Mouse (Mus musculus): ENCODE data around the gene Rnf146. TPM values are rescaled to one million over a fixed set of nuclear protein-coding genes. Genes with fewer than 3 reads are reported as not detected.
"Not testable (repeated sequence)": the region's sequence is repeated elsewhere in the genome, so short reads cannot be mapped to it uniquely, and the experiment has no call there.

Gene Rnf146
- 17.2 and 18.3 TPM in 2 replicates for polyA plus RNA-seq (2012; rRNA removed)

DNA sequence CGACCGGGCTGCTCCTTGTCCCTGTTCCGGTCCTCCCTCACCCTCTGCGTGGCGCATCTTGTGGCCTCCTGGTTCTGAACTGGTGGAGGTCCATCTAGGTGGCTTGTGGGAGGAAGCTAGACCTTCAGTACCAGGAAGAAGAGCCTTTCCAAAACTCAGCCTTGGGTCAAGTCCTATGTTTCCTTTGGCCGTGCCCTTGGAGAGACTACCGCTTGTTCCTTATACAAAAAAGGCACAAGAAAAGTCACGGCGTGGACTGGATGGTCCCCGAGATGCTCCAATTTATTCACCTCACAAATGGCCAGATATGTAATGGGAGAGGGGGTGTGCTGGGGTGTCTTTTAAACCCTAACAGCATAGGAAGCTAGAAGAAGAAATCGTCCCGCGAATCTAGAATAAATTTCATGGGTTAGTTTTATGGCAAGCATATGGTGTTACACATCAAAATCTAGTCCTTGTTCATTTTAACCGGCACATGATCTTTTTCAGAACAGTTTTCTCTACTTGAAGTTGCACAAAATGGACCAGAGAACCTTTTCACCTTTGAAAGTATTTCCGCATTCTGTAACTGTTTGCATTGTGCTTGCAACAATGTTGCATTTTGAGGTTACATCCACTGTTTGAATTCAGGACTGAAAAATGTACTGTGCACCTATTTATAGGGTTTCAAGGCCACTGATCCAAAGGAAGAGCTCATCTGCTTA, at the start of gene Rnf146:
TSS of gene Rnf146 (minus strand) at position 246 of the 704 bp plus-strand sequence.
- DNase-seq (ENCODE audit: low read depth, low spot score): no peak
- WGBS: 4% methylated on average over 15 of the region's 15 CpGs

DNA sequence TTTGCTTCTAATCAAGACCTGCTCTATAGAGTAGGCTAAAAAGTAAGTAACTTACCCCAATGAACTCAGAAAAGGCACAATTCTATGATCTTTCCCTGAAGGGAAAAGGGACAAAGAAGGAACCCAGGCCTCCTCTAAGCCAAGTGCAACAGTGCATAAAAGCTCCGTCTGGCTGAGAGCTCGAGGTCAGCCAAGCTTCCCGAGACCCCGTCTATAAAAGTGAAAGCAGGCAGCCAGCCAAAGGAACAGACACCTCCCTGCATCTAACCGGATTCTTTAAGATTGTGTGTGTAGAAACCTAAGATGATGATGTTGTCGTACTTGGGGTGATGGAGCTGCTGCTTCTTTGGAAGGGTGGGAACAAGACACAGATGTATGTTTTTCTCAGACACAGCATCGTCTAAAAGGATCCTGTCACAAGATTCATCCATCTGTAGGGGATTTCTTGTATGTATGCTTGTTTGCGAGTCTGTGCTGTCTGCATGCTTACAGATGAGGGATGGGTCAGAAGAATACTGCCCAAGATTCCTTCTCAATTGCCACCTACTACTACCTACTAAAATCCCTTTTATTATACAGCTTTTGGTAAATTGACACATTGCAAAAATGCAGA, 40.5 kb upstream of the Rnf146 start:
- no peak for DNase-seq (ENCODE audit: low read depth, low spot score)

DNA sequence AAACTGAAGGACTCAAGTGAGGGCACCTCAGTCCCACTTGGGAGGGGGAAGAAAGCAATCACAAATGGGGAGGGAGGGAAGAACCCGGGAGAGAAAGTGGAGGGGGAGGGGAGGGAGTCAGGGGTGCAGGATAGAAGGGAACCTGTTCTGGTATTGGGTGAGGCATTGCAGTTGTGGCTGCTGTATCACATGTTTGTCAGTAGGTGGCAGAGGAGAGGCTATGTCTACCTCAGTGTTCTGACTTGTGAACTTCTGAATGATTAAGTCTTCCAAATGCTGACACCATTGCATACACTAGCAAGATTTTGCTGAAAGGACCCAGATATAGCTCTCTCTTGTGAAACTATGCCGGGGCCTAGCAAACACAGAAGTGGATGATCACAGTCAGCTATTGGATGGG, 32.6 kb upstream of the Rnf146 start:
- WGBS: 68% methylated on average over 2 of the region's 2 CpGs
- not testable (repeated sequence) for DNase-seq (ENCODE audit: low read depth, low spot score)

More for the DNA sequence above, 40.5 kb upstream of the Rnf146 start:
- WGBS: 43% methylated on average over 8 of the region's 8 CpGs

DNA sequence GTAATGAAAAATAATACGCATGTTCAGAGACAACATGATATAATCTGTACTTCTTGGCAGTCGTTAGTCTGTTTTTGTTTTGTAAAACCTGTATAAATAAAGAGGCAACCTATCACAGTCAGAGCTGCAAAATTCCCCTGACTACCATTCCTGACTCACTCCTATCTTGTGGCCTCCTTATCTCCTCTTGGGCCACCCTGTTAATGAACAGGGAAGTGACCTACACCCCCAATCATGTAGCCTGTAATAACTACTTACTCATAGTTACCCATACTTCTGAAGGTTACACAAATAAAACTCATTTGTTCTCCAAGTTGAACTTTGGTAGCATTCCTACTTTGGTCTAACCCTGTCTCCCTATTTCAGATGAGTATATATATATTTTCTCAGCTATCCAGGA, 19.3 kb upstream of the Rnf146 start:
- WGBS: 70% methylated on average over 2 of the region's 2 CpGs
- no peak for DNase-seq (ENCODE audit: low read depth, low spot score)

DNA sequence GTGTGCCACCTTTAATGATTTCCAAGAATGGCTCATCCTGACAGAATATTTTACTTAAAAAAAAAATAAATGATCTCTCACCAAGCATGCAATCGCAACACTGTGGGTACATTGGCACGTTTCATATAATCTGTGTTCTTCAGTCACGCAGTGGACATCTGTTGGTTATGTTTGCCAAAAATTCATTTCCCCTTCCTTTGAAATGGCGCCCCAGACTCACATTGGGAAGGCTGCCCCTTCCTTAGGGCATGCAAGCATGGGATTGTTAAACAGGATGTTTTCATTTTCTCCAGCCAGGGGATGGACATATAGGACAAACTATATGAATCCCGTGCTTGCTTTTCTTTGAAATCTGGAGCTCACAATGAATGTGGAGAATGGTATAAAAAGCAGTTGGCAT, 11.8 kb upstream of the Rnf146 start:
- WGBS: 77% methylated on average over 5 of the region's 5 CpGs

DNA sequence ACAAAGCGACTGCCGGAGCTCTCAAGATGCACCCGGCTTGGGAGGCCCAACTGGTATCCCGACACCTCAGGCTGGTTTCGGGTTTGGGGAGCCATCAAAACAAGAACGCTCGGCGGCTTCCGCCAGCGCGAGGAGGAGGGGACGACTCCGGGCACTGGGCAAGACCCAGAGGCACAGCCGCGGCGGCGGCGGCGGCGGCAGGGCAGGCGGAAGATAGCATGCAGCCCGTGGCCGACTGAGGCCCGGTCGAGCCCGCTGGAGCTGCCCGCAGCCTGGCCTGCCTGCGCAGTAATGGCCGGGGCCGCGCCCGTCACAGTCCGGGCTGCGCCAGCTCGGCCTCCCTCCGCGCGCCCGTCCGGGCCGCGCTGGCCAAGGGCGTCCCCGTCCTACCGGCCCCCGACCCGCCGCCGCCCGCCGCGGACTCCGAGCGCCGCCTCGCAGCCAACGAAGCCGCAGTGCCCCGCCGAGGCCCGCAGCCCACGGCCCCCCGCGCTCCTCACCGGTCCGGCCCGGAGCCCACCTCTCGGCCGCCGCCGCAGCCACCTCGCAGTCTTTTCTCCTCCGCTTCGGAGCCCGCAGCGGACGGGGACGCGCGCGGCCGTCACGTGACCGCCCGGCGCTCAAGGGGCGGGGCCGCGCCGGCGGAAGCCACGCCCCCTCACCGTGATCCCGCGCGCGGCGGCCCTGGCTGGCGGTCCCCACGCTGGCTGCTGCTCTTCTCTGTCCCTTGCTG, 612 bp downstream of the Rnf146 start:
- WGBS: under 1% methylated on average over 99 of the region's 100 CpGs
- peak; percentile 40 for DNase-seq (ENCODE audit: low read depth, low spot score)

More for the DNA sequence above, 11.8 kb upstream of the Rnf146 start:
- DNase-seq (ENCODE audit: low read depth, low spot score): no peak

DNA sequence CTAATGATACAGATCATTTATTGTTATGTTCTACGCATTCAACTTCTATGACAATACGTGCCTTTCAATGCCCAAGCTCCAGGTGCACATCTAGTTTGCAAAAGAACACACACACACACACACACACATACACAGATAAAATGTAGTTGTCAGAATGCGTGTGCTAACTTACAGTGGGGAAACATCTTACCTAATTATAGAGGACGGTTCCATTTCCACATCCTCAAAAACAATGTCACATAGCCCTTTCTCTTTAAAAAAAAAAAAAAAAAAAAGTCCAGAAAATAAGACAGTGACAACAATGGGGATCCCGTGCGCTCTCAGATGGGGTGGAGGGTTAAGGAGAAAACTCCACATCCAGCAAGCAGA, 1.2 kb downstream of the Rnf146 start:
- under 1% methylated on average over 6 of the region's 6 CpGs for WGBS
- DNase-seq (ENCODE audit: low read depth, low spot score): no peak

DNA sequence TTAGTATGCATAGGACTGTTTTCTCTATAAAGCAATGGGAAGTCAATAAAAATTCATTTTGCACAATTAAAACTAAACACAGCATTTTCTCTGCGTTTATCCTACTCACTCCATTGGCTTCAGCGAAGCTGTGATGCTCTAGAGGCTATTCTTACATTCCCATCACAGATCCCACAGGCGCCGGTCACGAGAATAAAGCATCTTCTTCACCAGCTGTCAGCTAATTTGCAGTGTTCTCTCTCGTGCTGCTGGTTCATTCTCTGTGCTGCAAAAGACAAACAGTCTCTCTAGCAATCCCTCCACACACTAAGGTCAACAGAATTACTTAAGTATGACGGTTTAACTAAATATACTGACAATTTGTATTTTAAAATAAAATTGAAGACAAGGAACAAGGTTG, 8.1 kb downstream of the Rnf146 start:
- 68% methylated on average over 7 of the region's 7 CpGs for WGBS
- DNase-seq (ENCODE audit: low read depth, low spot score): no peak

DNA sequence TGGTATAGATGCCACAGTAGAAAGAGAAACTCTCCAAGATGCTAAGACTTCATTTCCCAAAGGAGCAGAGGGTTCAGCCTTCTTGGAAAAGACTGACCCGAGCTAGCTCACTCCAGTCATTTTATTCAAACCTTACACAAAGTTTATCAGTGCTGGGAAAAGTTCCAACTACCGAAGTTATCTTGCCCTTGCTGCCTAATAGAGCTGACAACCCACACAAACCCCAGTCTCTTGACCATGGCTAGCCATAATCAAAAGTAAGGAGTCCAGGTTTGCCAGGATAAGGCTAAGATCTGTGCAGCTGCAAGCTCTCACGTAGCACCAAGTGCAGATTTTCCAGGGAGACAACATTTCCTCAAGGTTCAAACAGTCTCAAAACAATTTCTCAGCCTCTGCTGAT, 9.7 kb downstream of the Rnf146 start:
- WGBS: 72% methylated on average over 3 of the region's 3 CpGs

DNA sequence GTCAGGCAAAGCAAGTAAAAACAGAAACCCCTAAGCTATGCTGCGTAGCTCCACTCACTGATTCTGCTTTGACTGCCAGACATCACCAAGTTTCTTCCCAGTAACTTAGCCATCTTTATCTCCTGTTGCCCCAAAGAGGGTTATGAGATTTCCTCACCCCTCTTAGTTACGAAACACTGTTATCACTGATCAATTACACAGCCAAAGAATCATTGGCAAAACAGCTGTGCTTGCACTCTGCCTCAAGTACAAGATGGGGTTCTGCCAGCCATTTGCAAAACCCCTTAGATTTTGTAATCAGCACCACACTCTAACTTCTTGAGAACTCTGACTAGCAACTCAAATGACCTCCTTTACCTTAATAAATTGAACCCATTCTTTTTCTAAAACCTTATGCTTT, 10.8 kb downstream of the Rnf146 start:
- 83% methylated on average over 2 of the region's 2 CpGs for WGBS
- no peak for DNase-seq (ENCODE audit: low read depth, low spot score)

More for the DNA sequence above, 9.7 kb downstream of the Rnf146 start:
- no peak for DNase-seq (ENCODE audit: low read depth, low spot score)

DNA sequence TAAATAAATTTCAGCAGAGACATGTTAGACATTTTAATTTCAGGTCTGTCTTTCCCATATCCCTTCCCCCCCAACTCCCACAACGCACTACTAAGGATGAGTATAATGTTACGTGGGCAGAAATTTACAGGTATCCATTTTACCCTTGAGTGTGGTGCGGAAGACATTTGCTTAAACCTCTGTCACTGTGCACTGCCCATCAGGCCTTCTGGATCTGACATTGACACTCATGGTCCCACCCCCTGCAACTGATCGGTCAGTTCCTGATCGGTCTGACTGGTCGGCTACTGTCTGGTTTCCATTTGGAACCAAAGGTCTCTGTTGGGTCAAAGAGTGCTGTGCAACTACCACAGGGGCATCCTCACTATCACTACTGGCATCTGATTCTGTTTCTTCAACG, 15.6 kb downstream of the Rnf146 start:
- WGBS: 96% methylated on average over 7 of the region's 7 CpGs

DNA sequence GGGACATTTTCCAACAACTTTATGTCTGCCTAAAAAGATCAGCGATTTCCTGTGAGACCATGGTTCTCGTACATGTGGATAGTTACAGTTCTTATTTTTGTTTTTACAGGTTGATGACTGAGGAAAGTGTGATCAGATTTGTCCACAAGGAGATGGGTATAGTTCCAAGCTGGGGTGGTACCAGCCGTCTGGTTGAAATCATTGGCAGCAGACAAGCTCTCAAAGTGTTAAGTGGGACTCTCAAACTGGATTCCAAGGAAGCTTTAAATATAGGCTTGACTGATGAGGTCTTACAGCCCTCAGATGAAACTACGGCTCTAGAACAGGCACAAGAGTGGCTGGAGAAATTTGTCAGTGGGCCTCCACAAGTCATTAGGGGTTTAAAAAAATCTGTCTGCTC, 18.0 kb downstream of the Rnf146 start:
- WGBS: 88% methylated on average over 4 of the region's 4 CpGs
- no peak for DNase-seq (ENCODE audit: low read depth, low spot score)

More for the DNA sequence above, 15.6 kb downstream of the Rnf146 start:
- DNase-seq (ENCODE audit: low read depth, low spot score): no peak

DNA sequence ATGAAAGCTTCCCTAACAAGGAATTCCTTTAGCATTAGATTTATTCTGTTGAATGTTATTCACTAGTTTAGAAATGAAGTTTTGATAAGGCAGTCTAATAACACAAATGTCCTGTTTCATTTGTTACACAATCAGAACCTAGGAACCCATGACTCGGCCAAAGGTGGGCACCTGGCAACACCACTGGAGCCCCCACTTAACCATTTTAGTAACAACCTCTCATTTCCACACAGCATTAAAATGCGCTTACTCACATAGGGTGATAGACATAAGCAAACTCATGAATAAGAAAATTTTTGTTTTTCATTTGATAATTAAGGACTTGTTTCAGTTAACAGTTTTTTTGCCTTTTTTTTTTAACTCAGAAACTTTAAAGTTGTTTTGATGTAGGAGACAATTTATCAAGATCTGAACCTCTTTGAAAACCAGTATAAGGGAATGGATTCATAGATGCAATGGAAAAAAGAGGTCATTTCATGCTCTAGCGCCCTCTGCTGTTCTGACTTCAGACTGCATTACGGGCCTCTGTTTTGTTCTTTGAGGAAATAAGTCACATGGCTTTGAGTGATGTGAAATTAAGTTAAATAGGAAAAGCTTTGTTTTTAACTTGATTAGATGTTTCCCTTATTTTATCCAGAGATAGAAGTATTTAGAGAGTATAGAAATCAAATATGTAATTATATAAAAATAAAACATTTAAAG, 23.7 kb downstream of the Rnf146 start:
- WGBS: 51% methylated on average over 4 of the region's 4 CpGs
- peak; percentile 70 for DNase-seq (ENCODE audit: low read depth, low spot score)

DNA sequence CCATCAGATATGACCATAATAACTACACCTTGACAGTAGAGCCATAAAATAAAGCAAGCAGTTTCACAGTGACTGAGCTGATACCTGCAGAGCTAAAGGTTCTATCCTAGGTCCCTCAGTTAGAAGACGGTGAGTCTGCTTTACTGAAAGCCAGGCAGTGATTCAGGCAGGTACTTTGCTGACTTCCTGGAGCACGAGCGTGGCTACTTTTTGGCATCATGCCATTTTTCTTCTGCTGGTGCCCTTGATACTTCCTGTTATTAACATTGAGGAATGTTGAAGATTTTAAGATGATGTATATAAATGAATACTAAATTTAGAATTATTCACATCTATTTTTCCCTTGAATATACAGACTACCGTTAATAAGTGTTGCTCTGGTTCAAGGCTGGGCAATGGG, 28.4 kb downstream of the Rnf146 start:
- 30% methylated on average over 4 of the region's 4 CpGs for WGBS
- no peak for DNase-seq (ENCODE audit: low read depth, low spot score)

DNA sequence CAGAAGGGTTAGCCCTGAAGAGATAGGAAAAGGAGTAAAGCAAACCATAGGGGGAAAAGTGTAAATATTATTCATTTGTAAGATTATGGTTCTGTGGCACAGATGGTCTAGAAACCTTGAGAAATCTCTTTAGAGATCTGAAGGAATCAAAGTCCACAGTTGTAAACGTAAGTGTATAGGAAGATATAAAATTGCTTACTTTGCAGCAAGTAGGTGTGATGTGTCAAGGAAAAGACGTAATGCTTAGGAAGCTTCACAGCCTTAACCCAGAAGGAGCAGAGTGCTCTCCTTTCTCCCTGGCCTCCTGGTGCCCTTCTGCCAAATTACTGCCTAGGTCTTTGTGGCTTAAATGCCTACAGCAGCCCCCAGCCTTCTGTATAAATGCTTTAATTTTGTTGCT, 37.4 kb downstream of the Rnf146 start:
- no peak for DNase-seq (ENCODE audit: low read depth, low spot score)
- WGBS: 45% methylated on average over 2 of the region's 2 CpGs

DNA sequence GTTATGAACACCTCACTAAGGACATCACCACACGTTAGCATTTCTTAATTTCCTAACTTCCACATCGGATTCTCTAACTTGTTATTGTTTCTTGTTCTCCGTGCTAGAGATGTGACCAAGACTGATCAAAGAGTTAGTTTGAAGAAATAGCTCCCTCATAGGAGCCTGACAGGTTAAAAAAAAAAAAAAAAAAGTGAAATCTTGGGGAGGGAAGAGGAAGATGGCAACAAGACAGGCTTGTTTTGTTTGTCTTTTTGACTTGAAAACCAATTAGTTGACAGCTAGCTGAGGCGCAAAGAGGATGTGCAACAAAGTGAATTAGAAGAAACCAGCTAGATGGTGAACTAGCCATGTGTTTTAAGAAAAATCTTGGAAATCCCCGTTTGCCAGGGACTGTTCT, 48.3 kb downstream of the Rnf146 start:
- no peak for DNase-seq (ENCODE audit: low read depth, low spot score)
- 11% methylated on average over 5 of the region's 5 CpGs for WGBS

DNA sequence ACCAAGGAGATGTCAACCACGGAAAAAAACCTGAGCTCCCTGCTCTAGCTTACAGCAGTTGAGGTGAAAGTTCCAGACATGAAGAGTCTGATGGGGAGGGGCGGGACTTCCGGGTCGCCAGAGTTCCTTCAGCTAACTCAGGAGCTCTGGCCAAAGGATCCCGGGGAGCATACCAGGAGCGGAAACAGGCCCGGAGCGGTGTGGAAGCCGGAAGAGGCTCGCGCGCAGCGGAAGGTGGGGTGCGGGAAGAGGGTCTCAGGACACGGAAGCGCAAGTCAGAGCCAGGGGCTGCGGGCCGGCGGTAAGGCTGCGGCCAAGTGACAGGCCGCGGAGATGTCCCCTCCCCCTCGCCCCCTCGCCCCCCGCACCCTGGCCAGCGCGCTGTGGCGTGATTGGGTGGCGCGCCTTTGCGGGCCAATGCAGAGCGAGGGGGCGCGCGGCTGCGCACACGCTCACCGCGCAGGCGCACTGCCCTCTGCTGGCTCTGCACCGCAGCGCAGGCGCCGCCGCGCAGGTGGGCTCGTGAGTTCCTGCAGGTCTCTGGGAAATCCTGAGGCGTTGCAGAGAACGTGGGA, 49.1 kb downstream of the Rnf146 start, which contains the start of gene Echdc1:
TSS of gene Echdc1 (plus strand) at position 103 of the 575 bp plus-strand sequence.
- DNase-seq (ENCODE audit: low read depth, low spot score): peak; percentile 75
- WGBS: under 1% methylated on average over 49 of the region's 49 CpGs

DNA sequence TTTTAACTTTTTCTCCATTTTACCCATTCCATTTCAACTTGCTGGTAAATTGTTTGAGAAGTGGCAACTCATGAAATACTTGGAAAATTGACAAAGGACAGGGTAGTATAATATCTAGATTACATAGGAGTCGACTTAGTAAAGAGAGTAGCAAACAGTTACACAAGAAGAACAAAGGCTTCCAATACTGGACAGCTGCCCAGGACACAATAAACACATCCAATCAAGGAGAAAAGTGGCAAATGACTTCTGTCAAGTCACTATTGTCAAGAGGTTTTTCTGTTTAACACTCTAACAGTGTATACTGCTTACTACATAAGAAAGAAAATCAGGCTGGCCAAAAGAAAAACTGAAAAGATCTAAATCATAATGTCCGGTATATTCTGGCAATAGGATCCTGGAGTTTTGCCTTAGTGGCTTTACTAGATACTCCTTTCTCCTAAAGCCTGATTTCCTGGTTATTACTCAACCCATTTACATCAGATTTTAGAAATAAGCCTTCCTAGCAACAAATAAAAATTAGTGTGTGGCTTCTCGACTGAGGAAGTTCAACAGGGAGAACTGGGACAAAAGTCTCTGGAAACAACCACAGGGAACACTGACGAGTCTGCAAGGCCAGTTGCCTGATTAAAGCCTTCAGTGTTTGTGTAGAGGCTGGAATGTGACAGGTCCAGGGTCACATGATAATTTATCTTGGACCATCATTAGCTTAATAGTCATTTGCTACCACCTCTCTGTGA, 50.6 kb downstream of the Rnf146 start:
- 33% methylated on average over 4 of the region's 4 CpGs for WGBS
- no peak for DNase-seq (ENCODE audit: low read depth, low spot score)

DNA sequence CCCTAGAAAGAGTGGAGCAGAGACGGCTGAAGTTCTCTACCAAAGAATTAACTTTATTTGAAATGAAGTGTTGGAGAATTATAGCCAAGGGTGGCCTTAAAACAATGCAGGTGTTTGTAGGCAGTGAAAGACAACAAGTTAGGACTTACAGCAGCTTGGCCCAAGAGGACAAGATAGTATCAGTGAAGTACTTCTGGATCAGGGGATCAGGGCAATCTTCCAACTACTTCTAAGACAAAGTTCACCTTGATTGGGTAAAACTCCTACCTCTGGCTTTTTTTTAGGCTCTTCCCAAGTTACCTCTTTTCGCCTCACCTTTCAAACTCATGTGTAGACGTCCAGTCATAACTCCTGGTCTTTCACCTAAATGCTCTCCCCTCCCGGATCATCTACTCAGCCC, 60.0 kb downstream of the Rnf146 start:
- 91% methylated on average over 4 of the region's 4 CpGs for WGBS
- no peak for DNase-seq (ENCODE audit: low read depth, low spot score)
